Mouse (Mus musculus) liver, adult 2 months (tissue): ENCODE measurements around the gene A430078G23Rik.

Source experiments
- CTCF ChIP-seq: fragments of 200-500 bp; IDR thresholded peaks from 2 replicates; pipeline ENCODE4 v1.5.1; 2011; ENCODE audit warnings: low read depth, low read length, control low read depth
- POLR2A ChIP-seq: fragments of 200-500 bp; IDR thresholded peaks from 2 replicates; pipeline ENCODE4 v1.6.1; 2011; ENCODE audit warnings: low read length, control low read depth; ENCODE audit not compliant: insufficient read depth; ENCODE audit errors: extremely low read depth

DNA sequence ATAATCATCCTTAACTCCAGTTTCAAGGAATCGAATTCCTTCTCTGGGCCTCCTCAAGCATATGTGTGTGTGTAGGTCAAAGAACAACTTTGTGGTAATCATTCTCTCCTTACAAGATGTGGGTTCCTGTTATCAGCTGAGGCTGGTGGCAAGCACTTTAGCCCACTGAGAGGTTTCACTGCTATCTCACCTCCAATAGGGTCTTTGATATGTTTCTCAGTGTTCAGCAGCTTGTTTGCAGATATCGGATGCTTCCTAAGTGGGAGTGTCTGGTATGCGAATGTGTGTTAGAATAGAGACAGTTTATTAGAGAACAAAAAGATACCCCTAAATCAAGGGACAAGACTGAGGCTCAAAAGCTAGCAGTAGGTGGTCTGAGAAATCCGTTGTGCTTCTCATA is 39.1 kb downstream of the A430078G23Rik start:
- TF ChIP-seq CTCF (no peak), POLR2A (no peak)
